Mouse (Mus musculus): ENCODE measurements around the gene Ano6.

Ano6 gene

DNA sequence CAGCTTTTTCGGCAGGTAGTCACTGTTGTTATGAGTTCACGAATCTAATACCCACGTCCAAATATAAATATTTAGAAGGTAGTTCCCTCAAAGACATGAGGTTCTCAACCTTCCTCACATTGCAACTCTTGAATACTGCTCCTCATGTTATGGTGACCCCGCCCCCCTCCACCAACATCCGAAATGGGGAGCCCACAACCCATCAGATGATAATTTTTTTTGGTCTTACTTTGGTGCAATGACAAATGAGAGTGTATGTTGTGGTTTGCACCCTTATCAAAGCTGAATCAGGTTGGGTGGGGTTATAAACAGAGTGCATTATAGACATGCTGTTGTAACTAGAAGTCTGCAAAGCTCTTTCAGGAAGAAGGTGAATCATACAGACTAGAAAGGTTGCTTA is 99.7 kb downstream of the Ano6 start:
- no peak for DNase-seq (ENCODE audit: low read depth)

DNA sequence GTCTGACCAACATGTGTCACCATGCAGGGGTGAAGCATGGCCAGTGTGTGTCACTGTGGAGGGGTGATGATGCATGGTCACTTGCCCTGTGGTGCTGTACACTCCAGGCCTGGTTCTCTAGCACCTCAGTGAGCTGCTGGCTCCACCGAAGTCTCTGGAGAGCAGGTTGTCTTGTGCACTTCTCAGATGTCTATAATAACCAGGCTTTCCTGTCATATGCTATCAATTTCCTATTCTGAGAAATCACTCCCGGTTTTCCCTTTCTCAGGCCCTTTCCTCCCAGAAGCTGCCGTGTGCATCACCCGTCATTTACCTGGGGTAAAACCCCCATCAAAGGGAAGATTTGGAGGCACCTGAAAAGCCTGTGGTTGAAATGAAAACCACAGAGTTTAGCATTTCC is 101.5 kb downstream of the Ano6 start:
- no peak for DNase-seq (ENCODE audit: low read depth)

DNA sequence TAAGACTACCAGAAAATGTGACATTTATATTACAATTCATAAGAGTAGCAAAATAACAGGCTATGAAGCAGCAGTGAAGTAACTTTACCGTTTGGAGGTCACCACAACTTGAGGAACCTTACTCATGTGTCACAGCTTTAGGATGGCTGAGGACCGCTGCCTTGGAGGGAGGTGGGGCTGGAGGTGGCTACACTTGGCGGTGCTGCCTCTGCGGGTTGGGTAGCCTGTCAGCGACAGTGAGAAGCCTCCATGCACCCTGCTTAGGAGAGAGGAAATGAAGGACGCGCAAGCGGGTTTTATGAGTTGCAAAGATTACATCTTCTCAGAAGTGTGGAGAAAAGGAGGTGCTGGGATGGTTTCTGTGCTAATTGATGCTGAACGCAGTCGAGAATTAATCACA is 102.3 kb downstream of the Ano6 start:
- DNase-seq (ENCODE audit: low read depth): no peak

DNA sequence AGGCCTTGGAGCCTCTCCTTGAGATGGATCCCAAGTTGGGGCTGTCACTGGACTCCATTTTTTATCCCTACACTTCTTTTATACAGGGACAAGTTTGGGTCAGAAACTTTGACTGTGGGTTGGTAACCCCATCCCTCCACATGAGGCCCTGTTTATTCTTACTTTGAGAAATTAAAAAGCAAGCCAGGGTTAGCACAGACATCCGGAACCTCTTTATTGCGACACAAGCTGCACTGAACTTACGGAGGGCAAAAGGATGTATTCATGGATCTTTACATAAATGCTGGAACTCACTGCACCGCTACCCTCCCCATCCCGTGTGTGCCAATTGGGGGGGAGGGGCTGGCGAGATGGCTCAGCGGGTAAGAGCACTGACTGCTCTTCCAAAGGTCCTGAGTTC is 105.1 kb downstream of the Ano6 start:
- no peak for DNase-seq (ENCODE audit: low read depth)

DNA sequence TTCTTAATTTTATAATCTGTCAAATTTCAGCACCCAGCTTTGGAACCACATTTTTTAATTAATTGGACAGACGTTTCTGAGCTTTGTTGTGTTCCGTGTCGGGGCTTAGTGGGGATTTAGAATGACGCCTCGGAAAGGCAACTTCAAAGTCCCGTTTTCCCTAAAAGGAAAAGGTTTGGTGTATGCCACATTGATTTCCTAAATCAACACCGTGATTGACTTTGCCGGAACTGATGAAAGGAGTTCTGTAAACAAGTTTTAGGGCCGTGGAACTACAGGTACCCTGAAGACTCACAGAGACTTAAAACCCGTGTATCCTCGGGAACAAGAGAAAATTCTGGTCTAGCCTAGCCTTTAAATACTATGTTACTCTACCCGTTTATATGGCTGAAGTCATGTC is 107.0 kb downstream of the Ano6 start:
- DNase-seq (ENCODE audit: low read depth): no peak

DNA sequence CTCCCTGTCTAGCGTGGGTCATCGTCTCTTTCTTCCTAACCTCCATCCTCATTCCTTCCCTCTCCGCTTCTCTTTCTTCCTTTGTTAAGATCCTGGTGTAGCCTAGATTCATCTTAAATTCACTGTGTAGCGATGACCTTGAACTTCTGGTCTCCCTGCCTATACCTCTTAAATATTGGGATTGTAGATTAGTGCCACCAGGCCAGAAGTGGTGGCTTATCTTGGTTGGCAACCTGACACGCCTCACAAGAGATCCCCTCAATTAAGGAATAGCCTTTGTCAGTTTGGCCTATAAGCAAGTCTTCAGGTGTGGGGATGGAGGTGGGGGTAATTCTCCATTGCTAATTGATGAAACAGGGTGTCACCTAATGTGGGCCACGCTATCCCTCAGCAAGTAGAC is 107.8 kb downstream of the Ano6 start:
- DNase-seq (ENCODE audit: low read depth): no peak

DNA sequence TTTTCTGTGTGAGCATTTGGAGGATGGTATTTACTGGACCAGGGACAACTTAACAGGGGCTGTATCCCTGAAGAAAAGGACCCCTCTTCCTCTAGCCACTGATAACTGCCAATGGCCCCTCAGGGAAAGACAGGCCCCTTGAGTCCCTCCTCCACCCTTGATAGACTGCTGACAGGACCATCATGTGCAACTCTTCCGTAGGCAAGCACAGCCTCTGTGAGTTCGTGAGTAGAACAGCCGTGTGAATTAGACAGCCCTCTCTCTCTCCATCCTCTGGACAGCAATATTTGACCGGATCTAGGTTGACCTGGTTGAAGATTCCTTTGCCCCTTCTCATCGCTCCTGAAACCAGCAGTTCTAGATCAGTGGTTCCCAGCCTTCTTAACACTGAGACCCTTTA is 111.8 kb downstream of the Ano6 start:
- DNase-seq (ENCODE audit: low read depth): no peak

DNA sequence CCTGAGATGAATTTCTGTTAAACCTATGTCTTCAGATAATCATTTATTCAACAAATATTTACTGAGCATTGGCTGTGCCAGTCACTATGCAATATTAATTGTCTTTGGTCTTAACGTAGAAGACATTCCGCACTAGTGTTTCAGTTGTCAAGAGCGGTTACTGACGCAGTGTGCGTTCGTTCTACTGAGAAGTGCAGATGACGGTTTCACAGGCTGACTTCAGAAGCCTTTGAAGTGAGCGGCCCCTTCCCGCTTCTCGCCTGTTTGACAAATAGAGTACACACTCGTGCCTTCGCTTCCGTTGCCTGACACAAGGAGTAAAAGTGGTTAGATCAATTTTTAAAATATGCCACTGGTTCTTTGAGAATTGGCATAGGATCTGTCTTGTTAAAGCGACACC is 113.6 kb downstream of the Ano6 start:
- DNase-seq (ENCODE audit: low read depth): no peak

DNA sequence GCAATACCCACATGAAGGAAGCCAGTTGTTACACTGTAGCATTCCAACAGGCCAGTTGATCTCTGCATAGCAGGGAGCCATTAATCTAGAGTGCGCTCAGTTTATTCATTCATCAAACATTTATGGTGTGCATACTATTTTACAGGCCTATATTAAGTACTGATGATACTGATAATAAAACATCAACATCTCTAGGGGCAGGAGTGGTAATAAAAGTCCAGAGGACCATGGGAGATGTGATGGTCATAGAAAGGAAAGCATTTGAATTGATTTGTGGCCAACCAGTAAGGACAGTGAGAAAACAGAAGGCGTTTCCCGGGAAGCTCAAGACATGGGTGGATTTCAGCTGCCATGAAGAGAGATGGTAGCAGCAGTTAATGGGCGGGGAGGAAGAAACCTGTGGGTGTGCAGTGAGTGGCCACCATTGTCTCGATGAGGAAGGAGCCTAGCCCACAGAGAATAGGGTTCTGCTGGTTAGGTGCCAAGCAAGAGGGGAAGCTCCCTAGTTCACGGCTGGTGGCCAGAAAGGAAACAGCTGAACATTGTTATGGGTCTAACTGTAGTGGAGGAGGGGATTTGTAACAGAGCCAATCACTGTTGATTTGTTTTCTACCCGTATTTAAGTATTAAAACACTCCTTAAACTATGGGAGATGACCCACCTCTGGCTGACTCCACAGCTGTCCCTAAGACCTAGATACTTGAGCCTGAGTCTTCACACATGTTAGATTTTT is 115.5 kb downstream of the Ano6 start:
- peak; percentile 34 for DNase-seq (ENCODE audit: low read depth)

DNA sequence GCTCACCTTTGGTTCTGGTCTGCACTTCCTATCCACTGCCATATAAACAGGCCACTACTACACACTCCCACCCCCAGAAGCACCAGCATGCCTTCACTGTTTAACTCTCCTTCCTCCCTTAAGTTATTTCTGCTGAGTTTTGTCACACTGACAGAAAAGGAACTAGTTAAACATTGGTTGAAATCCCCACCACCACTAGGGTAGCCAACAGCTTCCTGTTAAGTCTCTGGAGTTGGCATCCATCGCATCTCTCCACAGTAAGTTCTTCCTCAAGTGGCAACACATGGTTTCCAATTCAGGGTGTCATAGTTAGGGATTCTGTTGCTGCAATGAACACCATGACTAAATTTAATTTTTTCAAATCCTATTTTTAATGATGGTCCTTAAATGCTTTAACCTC is 116.2 kb downstream of the Ano6 start:
- DNase-seq (ENCODE audit: low read depth): no peak

DNA sequence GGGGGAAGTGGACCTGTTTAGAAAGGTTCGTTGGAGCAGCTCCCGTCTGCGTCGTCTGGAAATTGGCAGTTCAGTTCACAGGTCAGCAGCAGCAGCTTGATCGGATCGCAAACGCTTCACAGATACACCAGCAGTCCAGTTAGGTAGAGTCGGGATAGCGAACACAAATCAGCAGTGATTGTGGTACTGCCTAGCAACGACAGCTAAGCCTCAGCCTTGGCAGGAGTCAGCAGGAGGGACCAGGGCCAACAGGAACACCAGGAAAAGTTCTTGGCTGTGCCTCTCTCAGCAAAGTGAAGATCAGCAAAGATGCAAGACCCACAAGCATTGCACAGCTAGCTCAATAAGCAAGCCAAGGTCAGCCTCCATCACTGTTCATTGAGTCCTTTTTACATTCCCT is 116.7 kb downstream of the Ano6 start:
- peak; percentile 65 for DNase-seq (ENCODE audit: low read depth)

DNA sequence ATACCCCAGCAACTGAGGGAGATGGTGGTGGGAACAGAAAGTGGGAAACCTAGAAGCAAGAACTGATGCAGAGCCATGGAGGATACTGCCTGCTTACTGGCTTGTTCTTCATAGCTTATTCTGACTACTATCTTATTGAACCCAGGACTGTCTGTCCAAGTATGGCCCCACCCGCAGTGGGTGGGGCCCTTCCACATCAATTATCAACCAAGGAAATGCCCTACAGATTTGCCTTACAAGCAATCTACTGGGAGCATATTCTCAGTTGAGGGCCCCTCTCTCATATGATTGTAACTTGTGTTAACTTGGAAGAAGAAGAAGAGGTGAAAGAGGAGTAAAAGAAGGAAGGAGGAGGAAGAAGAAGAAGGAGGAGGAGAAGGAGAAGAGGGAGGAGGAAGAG is 117.3 kb downstream of the Ano6 start:
- no peak for DNase-seq (ENCODE audit: low read depth)

DNA sequence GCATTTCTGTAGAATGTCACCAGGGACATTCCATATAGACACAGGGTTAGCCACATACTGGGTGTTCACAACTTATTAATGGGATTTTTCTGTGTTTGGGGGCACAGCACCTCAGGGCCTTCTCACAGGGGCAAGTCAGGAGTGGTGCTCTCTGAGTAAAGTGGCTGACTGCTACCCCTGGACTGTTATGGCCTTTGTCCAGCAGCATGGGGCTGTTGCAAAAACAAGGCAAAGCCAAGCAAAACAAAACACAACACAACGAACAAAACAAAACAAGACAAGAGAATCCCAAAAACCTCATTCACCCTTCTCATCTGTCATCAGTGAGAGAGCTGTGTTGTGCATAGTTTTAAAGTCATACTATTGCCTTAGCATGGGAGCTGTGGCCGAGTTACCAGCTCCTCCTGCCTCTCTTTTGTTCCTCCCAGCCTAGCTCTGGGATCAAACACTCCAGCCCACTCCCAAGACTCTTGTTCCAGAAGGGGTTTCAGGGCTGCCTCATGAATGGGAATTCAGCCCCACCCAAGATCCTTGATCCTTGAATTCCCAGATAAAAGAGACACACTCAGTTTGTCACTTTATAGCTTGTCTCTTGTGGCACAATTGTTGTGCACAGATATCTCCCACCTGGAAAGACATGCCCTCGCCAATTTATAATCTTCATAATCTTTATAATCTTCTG is 119.6 kb downstream of the Ano6 start:
- no peak for DNase-seq (ENCODE audit: low read depth)

DNA sequence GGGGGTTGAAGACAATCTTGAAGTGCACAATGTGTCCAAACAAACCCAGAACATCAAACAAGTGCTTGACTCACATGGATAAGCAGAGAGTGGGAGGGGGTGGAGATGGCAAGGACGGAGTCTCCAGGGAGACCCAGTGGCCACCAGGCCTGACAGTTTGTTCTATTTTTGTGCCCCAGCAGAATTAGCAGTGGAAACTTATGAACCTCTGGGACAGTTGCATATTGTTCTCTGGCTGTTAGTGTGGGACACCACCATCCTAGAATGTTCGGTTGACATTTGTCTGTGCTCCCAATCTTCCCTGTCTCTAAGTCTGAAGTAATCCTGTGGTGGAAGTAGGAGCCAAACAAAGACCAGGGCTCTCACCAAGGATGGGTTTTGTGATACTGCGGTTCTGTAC is 124.3 kb downstream of the Ano6 start:
- DNase-seq (ENCODE audit: low read depth): no peak

DNA sequence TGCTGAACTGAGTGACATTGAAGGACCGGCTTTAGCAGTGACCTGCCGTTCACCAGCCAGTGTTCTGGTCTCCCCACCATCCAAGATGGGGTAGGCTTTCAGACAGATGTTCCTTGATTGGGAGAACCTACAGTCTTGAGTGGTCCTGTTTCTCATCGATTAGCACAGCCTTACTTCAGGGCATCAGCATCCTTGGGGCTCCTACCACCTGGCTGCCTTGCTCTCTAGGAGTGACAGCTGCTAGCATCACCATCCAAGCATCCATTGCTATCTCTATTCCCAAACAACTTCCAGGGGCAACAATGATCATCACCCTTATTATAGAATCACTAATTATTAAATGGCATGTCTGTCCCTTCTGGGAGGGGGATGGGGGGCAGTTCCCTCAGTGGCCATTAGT is 124.8 kb downstream of the Ano6 start:
- no peak for DNase-seq (ENCODE audit: low read depth)

DNA sequence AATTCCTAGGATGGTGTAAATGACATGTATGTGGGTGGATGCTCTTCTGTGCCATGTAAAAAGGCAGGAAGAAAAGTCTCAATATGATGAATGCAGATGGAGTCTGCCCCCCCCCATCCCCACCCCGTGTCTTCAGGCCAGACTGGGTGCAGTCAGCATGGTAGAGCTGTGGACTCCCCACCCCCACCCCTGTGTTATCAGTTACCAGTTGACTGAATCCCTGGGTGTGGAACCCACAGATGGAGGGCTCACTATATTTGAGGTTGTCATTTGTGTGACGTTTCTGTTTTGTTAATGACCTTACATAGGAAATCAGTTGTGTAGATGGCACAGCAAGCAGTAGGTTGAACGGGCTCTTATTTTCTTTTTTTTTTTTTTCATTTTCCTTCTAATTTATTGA is 126.7 kb downstream of the Ano6 start:
- no peak for DNase-seq (ENCODE audit: low read depth)

DNA sequence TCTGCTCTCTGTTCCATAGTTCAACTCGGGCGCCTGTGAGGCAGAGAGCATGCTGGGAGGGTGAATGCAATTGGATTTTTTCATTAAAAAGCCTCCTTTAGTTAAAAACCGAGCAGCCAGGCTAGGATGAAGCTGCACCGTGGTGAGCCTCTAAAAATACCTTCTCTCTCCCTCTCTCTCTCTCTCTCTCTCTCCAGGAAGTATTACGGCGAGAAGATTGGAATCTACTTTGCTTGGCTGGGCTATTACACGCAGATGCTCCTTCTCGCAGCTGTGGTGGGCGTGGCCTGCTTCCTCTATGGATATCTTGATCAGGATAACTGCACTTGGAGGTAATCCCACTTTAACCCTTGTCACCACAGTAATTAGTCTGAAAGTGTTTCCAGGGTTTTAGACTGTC is 129.4 kb downstream of the Ano6 start:
- peak; percentile 45 for DNase-seq (ENCODE audit: low read depth)

DNA sequence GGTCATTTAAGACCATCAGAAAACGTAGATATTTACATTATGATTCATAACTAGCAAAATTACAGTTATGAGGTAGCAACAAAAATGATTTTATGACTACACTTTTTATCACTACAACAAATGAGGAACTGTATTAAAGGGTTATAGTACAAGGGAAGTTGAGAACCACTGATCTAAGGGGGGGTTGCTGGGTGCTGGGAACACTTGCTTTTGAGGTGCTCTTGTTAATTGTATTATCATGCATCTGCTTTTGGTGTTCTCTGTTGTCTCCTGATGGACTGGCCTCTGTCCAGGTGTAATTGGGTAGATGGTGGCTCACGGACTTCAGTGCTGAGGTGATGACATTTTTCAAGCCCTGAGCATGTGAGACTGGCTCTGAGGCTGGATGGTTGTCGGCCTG is 130.4 kb downstream of the Ano6 start:
- no peak for DNase-seq (ENCODE audit: low read depth)

DNA sequence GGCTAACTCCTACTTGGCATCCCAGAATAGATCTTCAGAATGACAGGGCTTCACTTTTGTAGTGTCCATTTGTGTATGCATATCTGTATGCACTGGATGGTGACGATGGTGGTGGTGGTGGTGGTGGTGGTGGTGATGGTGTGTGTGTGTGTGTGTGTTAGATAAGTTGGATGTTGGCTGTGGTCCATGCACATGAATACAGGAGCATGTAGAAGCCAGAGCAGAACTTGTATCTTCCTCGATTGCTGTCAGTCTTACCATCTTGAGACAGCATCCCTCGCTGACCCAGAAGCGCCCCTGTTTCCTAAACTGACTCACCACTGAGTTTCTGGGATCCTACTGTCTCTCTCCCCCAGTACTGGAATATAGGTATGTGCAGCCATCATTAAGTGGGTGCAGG is 131.0 kb downstream of the Ano6 start:
- DNase-seq (ENCODE audit: low read depth): no peak

DNA sequence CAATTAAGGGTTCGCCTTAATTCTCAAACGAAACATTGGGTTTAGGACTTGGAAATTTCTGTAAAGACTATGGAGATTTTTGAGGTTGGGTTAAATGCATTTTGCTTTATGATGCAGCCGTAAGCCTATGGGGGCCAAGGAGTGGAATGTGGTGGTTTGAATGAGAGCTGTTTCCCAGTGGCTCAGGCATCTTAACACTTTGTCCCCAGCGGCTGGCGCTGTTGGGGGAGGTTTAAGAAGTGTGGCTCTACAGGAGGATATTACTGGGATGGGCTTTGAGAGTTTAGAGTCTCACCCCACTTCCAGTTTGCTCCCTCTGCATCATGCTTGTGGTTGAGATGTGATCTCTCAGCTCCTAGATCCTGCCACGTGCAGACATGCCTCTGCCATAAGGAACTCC is 131.9 kb downstream of the Ano6 start:
- no peak for DNase-seq (ENCODE audit: low read depth)

DNA sequence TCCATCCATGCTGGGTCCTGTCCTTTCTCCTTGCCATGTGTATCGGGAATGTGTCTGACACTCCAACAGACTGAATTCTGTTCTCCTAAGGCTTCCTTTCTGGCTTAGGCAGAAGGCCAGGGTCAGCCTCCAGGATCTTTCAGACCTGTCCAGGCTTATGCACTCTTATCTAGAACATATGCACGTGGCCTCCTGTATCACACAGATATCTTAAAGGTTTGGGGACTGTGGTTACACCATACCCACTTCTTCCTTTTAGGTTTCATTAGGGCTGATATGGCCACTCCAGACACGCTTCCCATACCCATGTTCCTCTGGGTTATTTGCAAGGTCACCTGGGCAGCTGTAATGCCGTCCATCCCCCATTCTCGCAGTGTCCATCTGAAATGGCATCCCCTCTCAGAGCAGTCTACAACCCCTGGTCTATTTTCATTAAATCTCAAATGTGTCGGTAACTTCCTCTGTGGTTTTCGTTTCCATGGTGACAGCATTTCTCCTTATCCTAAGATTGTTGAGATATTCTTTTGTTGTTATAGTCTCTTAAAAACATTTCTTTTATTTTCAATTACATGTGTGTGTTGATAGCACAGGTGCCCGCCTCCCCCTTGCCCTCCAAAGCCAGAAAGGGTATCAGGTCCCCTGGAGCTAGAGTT is 134.8 kb downstream of the Ano6 start:
- no peak for DNase-seq (ENCODE audit: low read depth)

DNA sequence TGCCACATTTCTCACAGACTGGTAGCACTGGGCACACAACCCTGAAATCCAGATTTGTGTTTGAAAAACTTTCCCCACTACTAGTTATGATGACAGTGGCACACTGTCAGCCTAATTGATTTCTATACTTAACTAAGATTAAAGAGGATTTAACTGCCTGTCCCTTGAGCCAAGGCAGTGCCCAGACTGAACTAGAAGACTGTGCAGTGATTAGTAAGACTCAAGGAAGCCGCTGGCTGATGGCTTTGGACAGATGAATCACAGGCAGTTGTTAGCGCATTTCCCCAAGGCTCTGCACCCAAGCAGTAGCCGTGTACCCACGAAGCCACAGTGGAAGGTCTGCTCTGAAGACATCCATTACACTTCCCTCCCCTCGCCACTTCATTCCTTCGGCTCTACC is 138.4 kb downstream of the Ano6 start:
- DNase-seq (ENCODE audit: low read depth): no peak

DNA sequence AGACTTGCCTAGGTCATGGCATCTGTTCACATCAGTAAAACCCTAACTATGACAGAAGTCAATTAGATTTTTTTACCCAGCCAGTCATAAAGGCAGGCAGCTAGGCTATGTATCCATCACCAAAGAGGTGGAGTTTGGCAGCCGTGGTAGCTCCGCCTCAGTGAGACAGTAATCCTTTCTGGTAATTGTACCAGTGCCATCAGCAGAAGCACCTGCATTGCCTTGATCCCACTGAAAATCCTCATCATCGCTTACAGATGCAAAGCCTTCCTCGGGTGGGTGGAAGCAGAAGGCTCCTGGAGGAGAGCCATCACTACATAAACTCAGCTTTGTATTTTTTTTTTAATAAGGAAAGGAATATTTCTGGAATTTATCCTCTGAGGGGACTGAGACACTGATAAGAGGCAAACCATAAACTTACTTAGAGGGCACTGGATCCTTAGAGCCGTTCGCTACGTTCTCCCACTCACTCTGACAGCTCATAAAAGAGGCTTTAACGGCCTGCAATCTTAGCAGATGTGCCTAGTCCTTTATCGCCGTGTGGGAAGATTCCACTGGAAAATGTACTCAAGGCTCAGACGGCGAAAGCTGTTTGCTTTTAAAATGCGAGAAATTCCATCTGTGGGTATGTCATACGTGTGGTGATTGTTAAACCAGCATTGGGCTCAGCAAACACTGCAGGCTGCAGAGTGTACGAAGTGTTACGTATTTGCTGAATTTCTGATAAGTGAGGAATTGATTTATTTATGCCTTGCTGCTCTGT is 140.6 kb downstream of the Ano6 start:
- peak; percentile 27 for DNase-seq (ENCODE audit: low read depth)
